Mouse (Mus musculus) A20 (cell line): Measurements from ENCODE around the gene Gm9048.
"Not testable (repeated sequence)": the region's sequence is repeated elsewhere in the genome, so short reads cannot be mapped to it uniquely, and the experiment has no call there.

ENCODE experiments used
- DNase-seq: peaks from one replicate; pipeline ENCODE4 v3.0.0-alpha.2; 2011; ENCODE audit warnings: low read depth, low spot score

The Gm9048 gene

GRCm38 (mm10) chr10:118348579-118348978, at the start of gene Gm9048:
TSS of gene Gm9048 (minus strand) at chr10:118348679.
- DNase-seq: not testable (repeated sequence)

- peak; percentile 46 for DNase-seq
Observed at GRCm38 (mm10) chr10:118370443-118370842, 22.0 kb upstream of the Gm9048 start.

- no peak for DNase-seq
Observed at GRCm38 (mm10) chr10:118369518-118369917, 21.0 kb upstream of the Gm9048 start.

GRCm38 (mm10) chr10:118354005-118354404, 5.5 kb upstream of the Gm9048 start, which contains the start of gene Gm9049:
TSS of gene Gm9049 (minus strand) at chr10:118354105.
- not testable (repeated sequence) for DNase-seq

GRCm38 (mm10) chr10:118343155-118343554, 5.3 kb downstream of the Gm9048 start, which contains the start of gene Gm9046:
TSS of gene Gm9046 (minus strand) at chr10:118343255.
- not testable (repeated sequence) for DNase-seq

GRCm38 (mm10) chr10:118337731-118338130, 10.7 kb downstream of the Gm9048 start, which contains the start of gene Gm9045:
TSS of gene Gm9045 (minus strand) at chr10:118337831.
- DNase-seq: not testable (repeated sequence)

- not testable (repeated sequence) for DNase-seq
Observed at GRCm38 (mm10) chr10:118332308-118332707, 16.2 kb downstream of the Gm9048 start, which contains the start of gene Gm9044. TSS of gene Gm9044 (minus strand) at chr10:118332408.

- DNase-seq: not testable (repeated sequence)
Observed at GRCm38 (mm10) chr10:118326869-118327268, 21.6 kb downstream of the Gm9048 start, which contains the start of gene Gm9040. TSS of gene Gm9040 (minus strand) at chr10:118326969.

- DNase-seq: no peak
Observed at GRCm38 (mm10) chr10:118319024-118319423, 29.5 kb downstream of the Gm9048 start.

GRCm38 (mm10) chr10:118302133-118302532, 46.3 kb downstream of the Gm9048 start:
- DNase-seq: not testable (repeated sequence)
